Mouse (Mus musculus): Measurements from ENCODE around the gene Hs6st1. TPM values are rescaled to one million over a fixed set of nuclear protein-coding genes. Genes with fewer than 3 reads are reported as not detected.

Gene Hs6st1
- polyA plus RNA-seq, 1 experiment from 2014 or later, result 3.2 TPM

DNA sequence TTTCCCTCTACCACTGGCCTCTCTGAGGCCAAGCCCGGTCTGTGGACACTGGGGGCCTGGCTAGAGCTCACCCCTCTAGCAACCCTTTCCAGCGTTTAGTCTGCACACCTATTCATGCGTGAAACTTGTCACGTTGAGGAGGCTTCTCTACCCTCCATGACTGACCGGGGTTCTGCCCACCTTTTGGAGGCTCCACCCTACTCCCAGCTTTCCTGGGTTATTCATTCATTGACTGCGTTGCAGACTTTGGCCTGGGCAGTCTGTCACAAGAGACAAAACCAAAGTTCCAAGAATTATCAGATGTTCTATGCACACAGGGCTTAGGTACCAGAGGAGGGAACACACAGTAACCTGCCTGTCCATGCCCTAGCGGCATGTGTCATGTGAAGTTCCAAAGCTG, 6.8 kb downstream of the Hs6st1 start:
- Histone ChIP-seq H3K9me3 (replicated peaks; ENCODE audit: control insufficient read depth, low read length) (no peaks in the 10 kb centered on the region), H3K4me2 (ENCODE audit: low read depth, low read length) (no peak overlapping the region), H3K36me3 (ENCODE audit: control insufficient read depth, insufficient read depth) (no peaks in the 10 kb centered on the region), H3K27me3 (ENCODE audit: control insufficient read depth, insufficient read depth, low read length) (no peaks in the 10 kb centered on the region), H3K9ac (ENCODE audit: low read length) (no peak overlapping the region), H3K4me1 (ENCODE audit: control insufficient read depth, insufficient read depth, low read length) (peaks cover 64% of the 10 kb centered on the region), H3K4me3 (ENCODE audit: low read length) (no peak overlapping the region), H3K27ac (ENCODE audit: low read length) (no peak overlapping the region)
- ATAC-seq (replicated peaks; ENCODE audit: extremely low read depth, insufficient read depth, low FRiP score), result no peak
- 79% methylated on average over 7 of the region's 7 CpGs for WGBS

GRCm38 (mm10) chr1:36075652-36076051, 7.5 kb downstream of the Hs6st1 start:
- 83% methylated on average over 5 of the region's 5 CpGs for WGBS
- Histone ChIP-seq H3K27ac (ENCODE audit: low read length) (no peak overlapping the region), H3K4me1 (ENCODE audit: control insufficient read depth, insufficient read depth, low read length) (peaks cover 64% of the 10 kb centered on the region), H3K4me2 (ENCODE audit: low read depth, low read length) (no peak overlapping the region), H3K9ac (ENCODE audit: low read length) (no peak overlapping the region), H3K9me3 (replicated peaks; ENCODE audit: control insufficient read depth, low read length) (no peaks in the 10 kb centered on the region), H3K27me3 (ENCODE audit: control insufficient read depth, insufficient read depth, low read length) (no peaks in the 10 kb centered on the region), H3K4me3 (ENCODE audit: low read length) (no peak overlapping the region), H3K36me3 (ENCODE audit: control insufficient read depth, insufficient read depth) (no peaks in the 10 kb centered on the region; the same call in 1 of the 2 replicates)
- no peak for ATAC-seq (replicated peaks; ENCODE audit: extremely low read depth, insufficient read depth, low FRiP score)

DNA sequence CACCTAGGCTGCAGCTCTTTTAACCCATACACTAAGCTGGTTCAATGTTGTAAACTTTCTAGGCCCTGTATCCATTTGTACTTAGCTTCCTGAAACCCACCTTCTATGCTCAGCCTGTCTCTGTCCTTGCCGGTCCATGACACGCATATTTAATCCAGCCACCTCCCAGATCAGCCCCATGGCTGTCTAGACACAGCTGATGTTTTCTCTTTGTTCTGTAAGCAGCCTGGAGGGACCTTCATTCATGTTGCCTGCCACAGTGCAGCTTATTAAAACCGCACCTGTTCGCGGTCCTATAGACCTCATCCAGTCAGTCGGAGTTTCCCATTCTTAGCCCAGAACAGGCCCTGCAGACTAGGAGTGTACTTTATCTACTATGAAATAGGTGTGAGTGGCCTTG, 8.9 kb downstream of the Hs6st1 start:
- Histone ChIP-seq H3K4me1 (ENCODE audit: control insufficient read depth, insufficient read depth, low read length) (peaks cover 52% of the 10 kb centered on the region), H3K27ac (ENCODE audit: low read length) (no peak overlapping the region), H3K4me3 (ENCODE audit: low read length) (no peak overlapping the region), H3K9me3 (replicated peaks; ENCODE audit: control insufficient read depth, low read length) (no peaks in the 10 kb centered on the region), H3K9ac (ENCODE audit: low read length) (no peak overlapping the region), H3K27me3 (ENCODE audit: control insufficient read depth, insufficient read depth, low read length) (no peaks in the 10 kb centered on the region), H3K4me2 (ENCODE audit: low read depth, low read length) (no peak overlapping the region), H3K36me3 (ENCODE audit: control insufficient read depth, insufficient read depth) (no peaks in the 10 kb centered on the region; the same call in 1 of the 2 replicates)
- 91% methylated on average over 6 of the region's 6 CpGs for WGBS
- no peak for ATAC-seq (replicated peaks; ENCODE audit: extremely low read depth, insufficient read depth, low FRiP score)

DNA sequence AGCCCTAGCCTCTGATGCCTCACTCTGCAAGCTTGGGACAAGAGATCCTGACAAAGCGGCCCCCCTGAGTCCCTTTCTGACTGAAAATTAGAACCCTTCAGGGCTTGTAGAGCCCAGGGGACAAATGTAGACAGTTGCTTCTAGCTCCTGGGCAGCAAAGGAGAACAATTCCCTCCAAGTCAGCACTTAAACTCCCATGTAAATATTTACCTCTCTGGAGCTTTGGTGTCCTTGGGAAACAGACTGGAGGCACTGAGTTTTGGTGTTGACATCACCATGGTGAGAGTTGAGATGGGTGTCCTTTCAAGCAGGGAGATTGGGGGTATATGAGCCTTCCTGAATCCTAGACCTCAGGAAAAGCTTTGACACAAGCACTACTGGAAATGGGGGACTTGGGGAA, 10.1 kb downstream of the Hs6st1 start:
- Histone ChIP-seq H3K27ac (ENCODE audit: low read length) (no peak overlapping the region), H3K9ac (ENCODE audit: low read length) (no peak overlapping the region), H3K4me3 (ENCODE audit: low read length) (no peak overlapping the region), H3K36me3 (ENCODE audit: control insufficient read depth, insufficient read depth) (peaks cover 4% of the 10 kb centered on the region; the same call in 1 of the 2 replicates), H3K27me3 (ENCODE audit: control insufficient read depth, insufficient read depth, low read length) (no peaks in the 10 kb centered on the region), H3K4me2 (ENCODE audit: low read depth, low read length) (no peak overlapping the region), H3K9me3 (replicated peaks; ENCODE audit: control insufficient read depth, low read length) (no peaks in the 10 kb centered on the region), H3K4me1 (ENCODE audit: control insufficient read depth, insufficient read depth, low read length) (peaks cover 40% of the 10 kb centered on the region)
- no peak for ATAC-seq (replicated peaks; ENCODE audit: extremely low read depth, insufficient read depth, low FRiP score)
- 85% methylated on average over 1 of the region's 1 CpGs for WGBS

GRCm38 (mm10) chr1:36079679-36080078, 11.5 kb downstream of the Hs6st1 start:
- peak overlapping the region; percentile 64 for H3K27ac ChIP-seq (ENCODE audit: low read length)
- no peaks in the 10 kb centered on the region for H3K9me3 ChIP-seq (replicated peaks; ENCODE audit: control insufficient read depth, low read length)
- ATAC-seq (replicated peaks; ENCODE audit: extremely low read depth, insufficient read depth, low FRiP score), result peak; percentile 66
- WGBS, result 28% methylated on average over 8 of the region's 8 CpGs
- H3K9ac ChIP-seq (ENCODE audit: low read length), result no peak overlapping the region
- peaks cover 29% of the 10 kb centered on the region for H3K4me1 ChIP-seq (ENCODE audit: control insufficient read depth, insufficient read depth, low read length)
- peaks cover 8% of the 10 kb centered on the region; the same call in 1 of the 2 replicates for H3K36me3 ChIP-seq (ENCODE audit: control insufficient read depth, insufficient read depth)
- H3K4me2 ChIP-seq (ENCODE audit: low read depth, low read length), result no peak overlapping the region
- no peak overlapping the region for H3K4me3 ChIP-seq (ENCODE audit: low read length)
- H3K27me3 ChIP-seq (ENCODE audit: control insufficient read depth, insufficient read depth, low read length), result no peaks in the 10 kb centered on the region

GRCm38 (mm10) chr1:36080974-36081373, 12.8 kb downstream of the Hs6st1 start:
- Histone ChIP-seq H3K36me3 (ENCODE audit: control insufficient read depth, insufficient read depth) (peaks cover 12% of the 10 kb centered on the region; the same call in 1 of the 2 replicates), H3K9me3 (replicated peaks; ENCODE audit: control insufficient read depth, low read length) (peaks cover 3% of the 10 kb centered on the region; the same call in 1 of the 2 replicates), H3K27me3 (ENCODE audit: control insufficient read depth, insufficient read depth, low read length) (no peaks in the 10 kb centered on the region), H3K4me3 (ENCODE audit: low read length) (no peak overlapping the region), H3K4me1 (ENCODE audit: control insufficient read depth, insufficient read depth, low read length) (peaks cover 26% of the 10 kb centered on the region), H3K4me2 (ENCODE audit: low read depth, low read length) (no peak overlapping the region), H3K9ac (ENCODE audit: low read length) (no peak overlapping the region), H3K27ac (ENCODE audit: low read length) (no peak overlapping the region)
- 78% methylated on average over 5 of the region's 5 CpGs for WGBS
- no peak for ATAC-seq (replicated peaks; ENCODE audit: extremely low read depth, insufficient read depth, low FRiP score)

DNA sequence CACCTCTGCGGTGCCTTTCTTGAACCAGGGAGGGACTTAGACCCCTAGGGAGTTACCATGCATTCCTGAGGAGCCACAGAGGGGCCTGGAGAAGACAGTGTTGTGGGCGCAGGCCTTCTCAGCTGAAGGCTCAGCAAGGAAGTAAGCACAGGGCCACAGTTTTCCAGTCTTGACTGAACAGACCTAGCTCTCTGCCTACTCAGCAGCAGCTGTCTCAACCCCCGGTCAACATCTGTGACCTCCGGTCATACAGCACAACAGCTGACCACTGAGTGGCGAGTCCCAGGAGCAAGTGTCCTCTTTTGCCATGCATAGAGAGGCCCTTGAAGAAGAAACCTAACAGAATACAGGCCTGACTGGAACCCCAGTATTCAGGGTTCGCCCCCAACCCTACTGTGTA, 14.0 kb downstream of the Hs6st1 start:
- H3K27ac ChIP-seq (ENCODE audit: low read length), result no peak overlapping the region
- no peaks in the 10 kb centered on the region for H3K27me3 ChIP-seq (ENCODE audit: control insufficient read depth, insufficient read depth, low read length)
- no peak for ATAC-seq (replicated peaks; ENCODE audit: extremely low read depth, insufficient read depth, low FRiP score)
- no peak overlapping the region for H3K9ac ChIP-seq (ENCODE audit: low read length)
- whole genome bisulfite sequencing, result 84% methylated on average over 6 of the region's 6 CpGs
- H3K9me3 ChIP-seq (replicated peaks; ENCODE audit: control insufficient read depth, low read length), result peaks cover 3% of the 10 kb centered on the region; the same call in 1 of the 2 replicates
- no peak overlapping the region for H3K4me2 ChIP-seq (ENCODE audit: low read depth, low read length)
- H3K36me3 ChIP-seq (ENCODE audit: control insufficient read depth, insufficient read depth), result peaks cover 16% of the 10 kb centered on the region; the same call in 1 of the 2 replicates
- H3K4me3 ChIP-seq (ENCODE audit: low read length), result no peak overlapping the region
- peaks cover 26% of the 10 kb centered on the region for H3K4me1 ChIP-seq (ENCODE audit: control insufficient read depth, insufficient read depth, low read length)

- H3K4me1 ChIP-seq (ENCODE audit: control insufficient read depth, insufficient read depth, low read length), result peaks cover 29% of the 10 kb centered on the region
- WGBS, result 84% methylated on average over 5 of the region's 5 CpGs
- H3K36me3 ChIP-seq (ENCODE audit: control insufficient read depth, insufficient read depth), result peaks cover 16% of the 10 kb centered on the region; the same call in 1 of the 2 replicates
- no peaks in the 10 kb centered on the region for H3K27me3 ChIP-seq (ENCODE audit: control insufficient read depth, insufficient read depth, low read length)
- H3K9me3 ChIP-seq (replicated peaks; ENCODE audit: control insufficient read depth, low read length), result peaks cover 3% of the 10 kb centered on the region; the same call in 1 of the 2 replicates
- no peak overlapping the region for H3K27ac ChIP-seq (ENCODE audit: low read length)
- H3K4me2 ChIP-seq (ENCODE audit: low read depth, low read length), result no peak overlapping the region
- no peak overlapping the region for H3K9ac ChIP-seq (ENCODE audit: low read length)
- ATAC-seq (replicated peaks; ENCODE audit: extremely low read depth, insufficient read depth, low FRiP score), result no peak
- H3K4me3 ChIP-seq (ENCODE audit: low read length), result no peak overlapping the region
Observed at GRCm38 (mm10) chr1:36083554-36083953, 15.4 kb downstream of the Hs6st1 start.

- H3K36me3 ChIP-seq (ENCODE audit: control insufficient read depth, insufficient read depth), result peaks cover 16% of the 10 kb centered on the region; the same call in 1 of the 2 replicates
- no peaks in the 10 kb centered on the region for H3K27me3 ChIP-seq (ENCODE audit: control insufficient read depth, insufficient read depth, low read length)
- H3K4me2 ChIP-seq (ENCODE audit: low read depth, low read length), result no peak overlapping the region
- ATAC-seq (replicated peaks; ENCODE audit: extremely low read depth, insufficient read depth, low FRiP score), result no peak
- H3K4me3 ChIP-seq (ENCODE audit: low read length), result no peak overlapping the region
- no peak overlapping the region for H3K9ac ChIP-seq (ENCODE audit: low read length)
- peaks cover 34% of the 10 kb centered on the region for H3K4me1 ChIP-seq (ENCODE audit: control insufficient read depth, insufficient read depth, low read length)
- 92% methylated on average over 5 of the region's 5 CpGs for whole genome bisulfite sequencing
- no peak overlapping the region for H3K27ac ChIP-seq (ENCODE audit: low read length)
- H3K9me3 ChIP-seq (replicated peaks; ENCODE audit: control insufficient read depth, low read length), result peaks cover 3% of the 10 kb centered on the region; the same call in 1 of the 2 replicates
Observed at GRCm38 (mm10) chr1:36085069-36085468, 16.9 kb downstream of the Hs6st1 start.
